Mouse (Mus musculus) heart, postnatal 36 days (tissue): Measurements from ENCODE around the gene Cnr2. TPM values are rescaled to one million over a fixed set of nuclear protein-coding genes. Genes with fewer than 3 reads are reported as not detected.

Source experiments
- DNase-seq, 2 experiments: peaks; one replicate each; pipeline ENCODE4 v3.0.0; 2021 to 2022
- intact Hi-C: fragments of 180-260 bp; cut with DNase I; formaldehyde crosslinking; loops from one replicate; pipeline ENCODE4 v1.15.1; 2025
- total RNA-seq, 2 experiments: library from RNA; stranded (reverse); gene quantifications; 2 replicates each; pipeline ENCODE4 v1.2.3; 2021

Cnr2 gene
- total RNA-seq, 2 experiments from 2014 or later, result 0.49 to 0.50 TPM

- no peak for DNase-seq
- intact Hi-C loops, result no loop called here
Observed at GRCm38 (mm10) chr4:135896157-135896556, 963 bp downstream of the Cnr2 start.

GRCm38 (mm10) chr4:135898380-135899049 lies 3.3 kb downstream of the Cnr2 start:
- intact Hi-C loops, result no loop called here
- peak in 1 of 2 experiments; percentile 27 for DNase-seq

DNA sequence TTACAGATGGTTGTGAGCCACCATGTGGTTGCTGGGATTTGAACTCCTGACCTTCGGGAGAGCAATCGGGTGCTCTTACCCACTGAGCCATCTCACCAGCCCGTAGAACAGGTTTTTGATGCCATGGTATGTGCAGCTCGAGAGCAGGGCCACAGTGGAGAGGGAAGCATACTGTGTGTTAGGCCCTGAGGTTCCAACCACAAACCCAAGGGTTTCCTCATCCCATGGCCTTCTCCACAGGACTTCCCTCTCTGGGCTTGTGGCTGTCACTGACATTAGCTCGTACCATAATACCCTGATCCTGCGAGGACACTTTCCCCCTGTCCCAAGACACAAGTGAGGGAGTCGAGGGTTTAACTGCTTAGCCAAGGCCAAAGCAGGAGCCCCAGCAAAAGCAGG lies 3.9 kb downstream of the Cnr2 start:
- DNase-seq, result no peak
- intact Hi-C loops, result no loop called here

GRCm38 (mm10) chr4:135900008-135900407 lies 4.8 kb downstream of the Cnr2 start:
- intact Hi-C loops, result no loop called here
- DNase-seq, result no peak

DNA sequence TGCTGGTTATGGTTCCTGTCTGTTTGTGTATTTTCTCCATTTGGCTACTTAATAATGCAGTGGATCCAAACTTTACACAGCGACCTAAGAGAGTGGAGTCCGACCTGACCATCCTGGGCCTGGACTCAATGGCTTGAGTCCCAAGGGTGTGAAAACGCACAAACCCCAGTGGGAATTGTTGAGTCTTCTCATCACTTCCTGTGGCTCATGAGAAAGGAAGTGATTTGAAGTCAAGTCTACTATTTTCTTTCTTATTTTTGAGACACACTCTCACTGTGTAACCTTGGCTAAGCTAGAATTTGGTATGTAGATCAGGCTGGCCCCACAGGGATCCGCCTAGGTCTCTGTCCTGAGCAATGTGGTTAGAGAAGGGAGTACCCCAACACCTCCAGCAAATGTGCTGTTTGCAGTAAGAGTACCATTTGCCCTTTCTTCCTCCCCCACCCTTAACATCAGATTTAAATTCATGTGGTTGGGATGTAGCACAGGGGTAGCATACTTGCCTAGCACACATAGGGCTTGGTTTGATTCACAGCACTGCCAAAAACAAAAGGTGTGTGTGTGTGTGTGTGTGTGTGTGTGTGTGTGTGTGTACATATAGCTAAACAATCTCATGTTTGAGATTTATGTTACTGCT lies 7.5 kb downstream of the Cnr2 start:
- no peak for DNase-seq
- intact Hi-C loops, result no loop called here

- intact Hi-C loops, result no loop called here
- DNase-seq, result no peak
Observed at GRCm38 (mm10) chr4:135904810-135905209, 9.6 kb downstream of the Cnr2 start.

GRCm38 (mm10) chr4:135906633-135907032 lies 11.4 kb downstream of the Cnr2 start:
- DNase-seq, result no peak
- intact Hi-C loops, result no loop called here

GRCm38 (mm10) chr4:135909326-135910066 lies 14.3 kb downstream of the Cnr2 start:
- intact Hi-C loops, result no loop called here
- no peak for DNase-seq

GRCm38 (mm10) chr4:135911531-135911930 lies 16.3 kb downstream of the Cnr2 start:
- intact Hi-C loops, result no loop called here
- DNase-seq, result no peak

DNA sequence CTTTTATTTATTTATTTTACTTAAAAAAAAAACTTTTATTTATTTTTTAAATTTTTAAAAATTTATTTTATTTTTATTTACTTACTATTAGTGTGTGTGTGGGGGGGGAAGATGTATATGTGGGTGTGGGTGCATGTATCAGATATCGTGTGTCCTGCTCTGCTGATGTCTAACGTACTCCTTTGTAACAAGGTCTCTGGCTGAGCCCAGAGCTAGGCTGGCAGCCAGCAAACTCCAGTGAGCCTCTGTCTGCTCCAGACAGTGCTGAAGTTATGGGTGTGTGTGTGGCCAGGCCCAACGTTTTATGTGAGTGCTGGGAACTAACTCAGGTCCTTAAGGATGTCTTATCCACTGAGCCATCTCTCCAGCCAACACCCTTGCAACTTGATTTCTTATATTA lies 17.0 kb downstream of the Cnr2 start:
- intact Hi-C loops, result no loop called here
- no peak for DNase-seq

GRCm38 (mm10) chr4:135912835-135913234 lies 17.6 kb downstream of the Cnr2 start:
- intact Hi-C loops, result no loop called here
- DNase-seq, result no peak

GRCm38 (mm10) chr4:135913433-135913832 lies 18.2 kb downstream of the Cnr2 start:
- intact Hi-C loops, result no loop called here

DNA sequence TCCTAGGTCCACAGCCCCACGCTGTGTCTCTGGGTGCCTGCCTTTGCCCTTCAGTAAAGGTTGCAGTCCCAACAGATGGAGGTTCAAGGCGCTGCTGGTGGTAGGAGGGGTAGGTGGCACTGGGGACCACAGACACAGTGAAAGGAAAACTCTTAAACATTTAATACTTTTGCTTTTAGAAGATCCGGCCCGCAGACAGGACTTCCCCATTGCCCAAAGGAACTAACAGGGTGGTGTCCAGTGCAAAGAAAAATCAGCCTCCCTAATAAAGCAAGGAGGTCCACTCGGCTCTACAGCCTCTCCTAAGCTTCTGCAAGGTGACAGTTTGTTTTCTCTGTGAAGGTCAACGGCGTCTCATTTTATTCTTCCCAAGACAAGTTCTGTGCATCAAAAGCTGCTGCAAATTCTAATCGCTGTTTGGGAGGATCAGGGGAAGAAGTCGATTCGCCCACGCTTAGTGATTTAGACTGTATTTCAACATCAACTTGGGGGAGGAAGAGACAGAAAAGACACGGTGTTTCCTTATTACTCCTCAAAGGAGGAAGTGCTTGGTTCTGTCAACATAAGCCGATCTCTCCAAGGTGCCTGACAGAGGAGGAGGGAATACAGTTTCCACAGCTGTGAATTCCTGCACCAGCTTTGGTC lies 23.6 kb downstream of the Cnr2 start:
- peak in 1 of 2 experiments; percentile 39 for DNase-seq

More at GRCm38 (mm10) chr4:135913433-135913832, 18.2 kb downstream of the Cnr2 start:
- no peak for DNase-seq

GRCm38 (mm10) chr4:135919280-135919639 lies 24.1 kb downstream of the Cnr2 start:
- intact Hi-C loops, result no loop called here
- no peak for DNase-seq

More for the DNA sequence above, 23.6 kb downstream of the Cnr2 start:
- intact Hi-C loops, result no loop called here

DNA sequence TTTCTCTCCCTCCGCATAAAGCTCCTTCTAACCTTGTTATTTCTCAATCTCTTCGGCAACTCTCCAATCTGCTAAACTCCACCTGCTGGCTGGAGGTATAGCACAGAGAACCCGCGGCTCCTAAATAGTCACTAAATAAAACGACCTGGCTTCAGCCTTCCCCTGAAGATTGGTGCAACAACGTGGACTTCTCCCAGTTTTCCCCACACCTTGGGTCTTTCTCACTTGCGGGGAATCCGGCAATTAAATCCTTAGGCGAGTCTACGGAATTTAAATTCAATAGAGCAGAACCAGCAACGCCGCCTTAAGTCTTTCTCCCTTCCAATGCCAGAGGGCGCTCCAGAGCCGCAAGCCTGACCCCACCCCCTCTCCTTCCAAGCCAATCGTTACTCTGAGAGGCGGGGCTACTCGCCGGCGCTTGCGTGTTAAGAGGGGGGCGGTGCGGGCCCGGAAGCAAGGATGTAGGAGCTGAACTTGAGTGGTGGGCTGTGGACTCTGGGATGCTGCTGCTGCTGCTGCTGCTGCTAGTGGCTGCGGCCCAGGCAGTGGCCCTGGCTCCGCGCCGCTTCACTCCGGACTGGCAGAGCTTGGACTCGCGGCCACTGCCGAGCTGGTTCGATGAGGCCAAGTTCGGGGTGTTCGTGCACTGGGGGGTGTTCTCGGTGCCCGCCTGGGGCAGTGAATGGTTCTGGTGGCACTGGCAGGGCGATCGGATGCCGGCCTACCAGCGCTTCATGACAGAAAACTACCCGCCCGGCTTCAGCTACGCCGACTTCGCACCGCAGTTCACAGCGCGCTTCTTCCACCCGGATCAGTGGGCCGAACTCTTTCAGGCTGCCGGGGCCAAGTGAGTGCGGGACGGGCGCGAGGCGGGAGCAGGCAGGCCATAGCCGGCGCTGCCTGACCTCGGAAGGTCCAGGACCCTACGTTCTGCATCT lies 25.4 kb downstream of the Cnr2 start, which contains the start of gene Fuca1:
Gene Fuca1 (plus strand): TSS at position 432 of the 938 bp plus-strand sequence.
- intact Hi-C loops, result loop anchor here (1.0 to 10.0 kb wide), 4 partner anchors 22 to 216 kb away; no protein-coding TSS in a partner anchor

DNA sequence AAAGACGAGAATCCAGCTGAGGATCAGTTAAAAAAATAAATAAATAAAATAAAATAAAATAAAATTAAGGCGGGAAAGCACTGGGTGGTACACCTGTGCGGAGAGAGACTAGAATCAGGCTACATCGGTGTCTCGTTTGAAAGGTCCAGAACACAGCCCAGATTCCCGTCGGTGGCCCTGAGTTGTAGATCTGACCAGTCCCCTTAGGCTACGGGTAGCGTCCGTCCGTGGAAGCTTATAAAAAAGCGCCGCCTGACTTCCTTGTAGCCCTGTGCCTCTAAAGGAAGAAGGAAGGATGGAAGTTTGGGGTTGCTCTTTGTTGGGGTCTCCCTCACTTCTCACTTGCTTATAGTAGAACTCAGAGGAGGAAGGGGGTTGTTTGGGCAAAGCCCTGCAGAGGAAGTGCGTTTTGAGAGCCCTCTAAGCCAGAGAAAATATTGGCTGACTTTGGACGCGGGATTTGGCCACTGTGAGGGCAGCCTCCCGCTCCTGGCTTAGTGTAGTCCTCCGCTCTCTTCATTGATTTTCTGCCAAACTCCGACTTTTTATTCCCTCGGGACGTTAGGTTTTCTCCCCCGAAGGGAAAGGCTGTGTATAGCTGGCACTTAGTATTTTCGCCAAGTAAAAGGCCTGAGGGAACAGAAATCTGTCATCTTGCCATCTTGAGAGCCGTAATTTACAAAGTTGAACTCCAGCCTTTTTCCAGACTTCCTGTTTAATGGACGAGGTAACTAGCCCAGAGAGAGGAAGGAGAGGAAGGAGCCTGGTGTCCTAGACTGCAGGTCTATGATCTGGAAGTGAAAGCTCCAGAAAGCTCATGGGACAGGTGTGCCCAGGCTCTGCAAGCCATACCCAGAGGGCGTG lies 26.3 kb downstream of the Cnr2 start:
- peak in 1 of 2 experiments; percentile 52 for DNase-seq
- intact Hi-C loops, result loop anchor here (2.0 to 10.0 kb wide), 3 partner anchors 21 to 217 kb away; no protein-coding TSS in a partner anchor

More for the DNA sequence above, 25.4 kb downstream of the Cnr2 start, which contains the start of gene Fuca1:
- peak; percentile 96 to 97 for DNase-seq

GRCm38 (mm10) chr4:135922190-135922589 lies 27.0 kb downstream of the Cnr2 start:
- intact Hi-C loops, result loop anchor here (5.0 to 10.0 kb wide), 2 partner anchors 120 to 217 kb away; no protein-coding TSS in a partner anchor

DNA sequence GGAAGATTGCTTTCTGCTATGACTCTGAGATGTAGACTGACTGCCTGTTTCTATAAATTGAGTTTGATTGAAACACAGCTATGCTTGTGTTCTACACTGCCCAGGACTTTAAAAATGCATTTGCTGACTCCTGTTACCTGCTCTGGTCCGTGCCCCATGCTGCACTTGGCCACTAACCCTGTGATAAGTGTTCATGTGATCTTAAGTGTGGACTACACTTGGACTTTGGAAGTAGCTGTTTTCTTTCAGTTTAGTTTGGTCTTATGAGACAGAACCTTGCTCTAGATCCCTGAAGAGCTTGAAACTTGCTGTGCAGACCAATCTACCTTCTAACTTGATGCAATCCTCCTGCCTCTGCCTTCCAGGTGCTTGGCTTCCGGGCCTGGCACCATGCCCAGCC lies 29.2 kb downstream of the Cnr2 start:
- intact Hi-C loops, result loop anchor here (5.0 to 10.0 kb wide), 2 partner anchors 122 to 220 kb away; no protein-coding TSS in a partner anchor
- no peak for DNase-seq

More at GRCm38 (mm10) chr4:135922190-135922589, 27.0 kb downstream of the Cnr2 start:
- no peak for DNase-seq
